In genomic region chr2:3348919-3349318, GRCm38 (mm10) we compare ENCODE assay signal across 9 mouse cellular contexts. TPM values are rescaled to one million over a fixed set of nuclear protein-coding genes. Genes with fewer than 3 reads are reported as not detected.
DNase-seq lines count a peak whose midpoint lies in the region; ATAC-seq lines count a peak whose summit lies in the region.
"Had no signal": no experiment of that assay in that cellular context is flagged by ENCODE, and none has a peak within 500 bp of the region (broad histone marks: within the 10 kb centered on the region; RNA-seq: fewer than 3 reads in every experiment).

No protein-coding gene starts in this region.

- H3K4me2 ChIP-seq in heart, embryonic 11.5 days = no peak overlapping the region

- no peak for ATAC-seq in heart, embryonic 11.5 days (replicated peaks; ENCODE audit: insufficient number of reproducible peaks, low FRiP score, low TSS enrichment)
- peak; percentile 90 for ATAC-seq in common myeloid progenitor, adult 5-6 weeks (replicated peaks; ENCODE audit: low read depth, poor library complexity, severe bottlenecking)
- ATAC-seq in megakaryocyte progenitor cell, adult 5-6 weeks (replicated peaks; ENCODE audit: poor library complexity) = peak; percentile 97

- no peaks in the 10 kb centered on the region for H3K9me3 ChIP-seq in heart, embryonic 11.5 days (replicated peaks; ENCODE audit: control insufficient read depth, low read length)

- 0 out of 2 replicates have a peak, but pooled peaks cover 6% of the 10 kb centered on the region for H3K27me3 ChIP-seq in heart, embryonic 11.5 days (ENCODE audit: control insufficient read depth, insufficient read depth, low read length)

- WGBS in heart, embryonic 11.5 days (ENCODE audit: insufficient replicate concordance) = 14% methylated on average over 3 of the region's 3 CpGs

- no peak overlapping the region for H3K9ac ChIP-seq in heart, embryonic 11.5 days (ENCODE audit: low read depth, low read length)

- H3K4me1 ChIP-seq in heart, embryonic 11.5 days (ENCODE audit: control insufficient read depth, insufficient read depth, low read length) = no peaks in the 10 kb centered on the region

- no peaks in the 10 kb centered on the region for H3K36me3 ChIP-seq in heart, embryonic 11.5 days (ENCODE audit: control insufficient read depth, insufficient read depth, low read length)

- peak; percentile 19 for DNase-seq in heart, adult 8-10 months (ENCODE audit: low spot score)
- peak; percentile 14 for DNase-seq in ovary, postnatal 14 days (ENCODE audit: low spot score)
- DNase-seq in ovary, postnatal 10 days (ENCODE audit: low spot score) = no peak
- no peak for DNase-seq in frontal cortex, postnatal 14 days (ENCODE audit: low spot score in 2 of 2)
- DNase-seq in ovary, adult 18-20 months (ENCODE audit: low spot score) = no peak

- no peak overlapping the region for H3K27ac ChIP-seq in heart, embryonic 11.5 days (ENCODE audit: low read depth, low read length)

- H3K4me3 ChIP-seq in heart, embryonic 11.5 days (ENCODE audit: low read depth, low read length) = no peak overlapping the region

RNA-seq across cellular contexts. Expression of gene Acbd7, which starts 13.0 kb away (rescaled TPM):
- 1 to 10 TPM in 3 of 4 experiments, under 1 TPM in 1; 0.95 to 2.4 (median 1.5) TPM for total RNA-seq in heart, adult 8-10 months (2022)
- polyA plus RNA-seq in heart, embryonic 11.5 days (2014; fragmentation: Nextera tagmentation; extraction: Ambion mirVana) = 0.33 TPM in 1 of 2 replicates, not detected in the other
- total RNA-seq in common myeloid progenitor, adult 5-6 weeks (2017) = 1.7 TPM in 1 of 2 replicates, not detected in the other
- total RNA-seq in megakaryocyte progenitor cell, adult 5-6 weeks (2015) = 0.73 TPM in 1 of 2 replicates, not detected in the other
- total RNA-seq in megakaryocyte progenitor cell, adult 5-6 weeks (2017) = not detected in 2 replicates
- polyA plus RNA-seq: neural tube, embryonic 11.5 days had no signal

RNA-seq across cellular contexts. Expression of gene Rpp38, which starts 16.5 kb away (rescaled TPM):
- total RNA-seq in heart, adult 8-10 months (2022) = 1 to 10 TPM; 4.6 to 6.3 (median 5.3) TPM
- polyA plus RNA-seq in heart, embryonic 11.5 days (2014; fragmentation: Nextera tagmentation; extraction: Ambion mirVana) = 14.4 and 16.2 TPM in 2 replicates
- 8.6 and 15.4 TPM in 2 replicates for total RNA-seq in common myeloid progenitor, adult 5-6 weeks (2017)
- 19.4 and 27.5 TPM in 2 replicates for total RNA-seq in megakaryocyte progenitor cell, adult 5-6 weeks (2015)
- 5.8 and 13.1 TPM in 2 replicates for total RNA-seq in megakaryocyte progenitor cell, adult 5-6 weeks (2017)

RNA-seq across cellular contexts. Expression of gene Olah, which starts 48.1 kb away (rescaled TPM):
- not detected for total RNA-seq in heart, adult 8-10 months (2022)
- not detected in 2 replicates for polyA plus RNA-seq in heart, embryonic 11.5 days (2014; fragmentation: Nextera tagmentation; extraction: Ambion mirVana)
- total RNA-seq in common myeloid progenitor, adult 5-6 weeks (2017) = not detected in 2 replicates
- not detected in 2 replicates for total RNA-seq in megakaryocyte progenitor cell, adult 5-6 weeks (2015)
- not detected in 2 replicates for total RNA-seq in megakaryocyte progenitor cell, adult 5-6 weeks (2017)
- polyA plus RNA-seq: neural tube, embryonic 11.5 days had no signal

Comparison
In these comparisons a context has a peak if more than half of its experiments do, and no peak if none do; other contexts are left out.
1. DNase-seq: peak in heart, adult 8-10 months (single experiment) and ovary, postnatal 14 days (single experiment); none in ovary, postnatal 10 days (single experiment), frontal cortex, postnatal 14 days (0 of 2) and ovary, adult 18-20 months (single experiment).